Mouse (Mus musculus) thymus, adult 2 months (tissue): ENCODE results near the gene Thtpa.

Experiments used
- CTCF ChIP-seq: fragments of 200-500 bp; IDR thresholded peaks from 2 replicates; pipeline ENCODE4 v1.5.1; 2012; ENCODE audit warnings: mild to moderate bottlenecking, control low read depth, low read length, moderate library complexity, borderline replicate concordance; ENCODE audit not compliant: control insufficient read depth, poor library complexity, insufficient read depth; ENCODE audit errors: extremely low read depth
- POLR2A ChIP-seq: fragments of 200-500 bp; IDR thresholded peaks from 2 replicates; pipeline ENCODE4 v1.6.1; 2012; ENCODE audit warnings: mild to moderate bottlenecking, low read length, control low read depth, moderate library complexity; ENCODE audit not compliant: control insufficient read depth, poor library complexity, insufficient read depth; ENCODE audit errors: extremely low read depth

- TF ChIP-seq POLR2A: no peak
- no peak for TF ChIP-seq CTCF
These were observed 16.1 kb upstream of the Thtpa start for GRCm38 (mm10) chr14:55078366-55078989.
